In genomic region chr15:98991540-98992050, GRCm38 (mm10) we compare ENCODE assay signal across 10 mouse cellular contexts. TPM values are rescaled to one million over a fixed set of nuclear protein-coding genes. Genes with fewer than 3 reads are reported as not detected.
DNase-seq lines count a peak whose midpoint lies in the region; ATAC-seq lines count a peak whose summit lies in the region.
"Had no signal": no experiment of that assay in that cellular context is flagged by ENCODE, and none has a peak within 500 bp of the region (broad histone marks: within the 10 kb centered on the region; RNA-seq: fewer than 3 reads in every experiment).

No protein-coding gene starts in this region.

- no peak for DNase-seq in heart, adult 8-10 months (ENCODE audit: low spot score)
- DNase-seq in Muller cell, postnatal 12 days (ENCODE audit: inconsistent ontology term): peak; percentile 40
- no peak for DNase-seq in MN1 (ENCODE audit: low spot score)
- DNase-seq in layer of hippocampus, adult 8-10 months (ENCODE audit: low spot score in 2 of 2): no peak
- no peak for DNase-seq in adrenal gland, postnatal 25 days
- DNase-seq: liver had no signal

- no peaks in the 10 kb centered on the region for H3K27me3 ChIP-seq in heart, embryonic 13.5 days (replicated peaks)
- H3K27me3 ChIP-seq in forebrain, embryonic 16.5 days (replicated peaks; ENCODE audit: control insufficient read depth, insufficient read depth, low read length): no peaks in the 10 kb centered on the region
- H3K27me3 ChIP-seq in midbrain, embryonic 13.5 days: no peaks in the 10 kb centered on the region

- H3K9ac ChIP-seq in heart, embryonic 13.5 days: peak overlapping the region; percentile 86
- peak overlapping the region; percentile 73 for H3K9ac ChIP-seq in forebrain, embryonic 16.5 days (replicated peaks; ENCODE audit: low read depth, low read length)
- peak overlapping the region; percentile 71 for H3K9ac ChIP-seq in midbrain, embryonic 13.5 days (replicated peaks)

- no peaks in the 10 kb centered on the region for H3K36me3 ChIP-seq in heart, embryonic 13.5 days
- H3K36me3 ChIP-seq in forebrain, embryonic 16.5 days (ENCODE audit: control insufficient read depth, insufficient read depth): no peaks in the 10 kb centered on the region
- H3K36me3 ChIP-seq in midbrain, embryonic 13.5 days: 0 out of 2 replicates have a peak, but pooled peaks cover 4% of the 10 kb centered on the region

- H3K27ac ChIP-seq in heart, embryonic 13.5 days (replicated peaks): peak overlapping the region; percentile 97
- H3K27ac ChIP-seq in forebrain, embryonic 16.5 days (ENCODE audit: low read length): peak overlapping the region; percentile 97
- peak overlapping the region; percentile 99 for H3K27ac ChIP-seq in midbrain, embryonic 13.5 days

- no peak for ATAC-seq in heart, embryonic 13.5 days (ENCODE audit: extremely low read depth, insufficient number of reproducible peaks, low FRiP score, low TSS enrichment)
- ATAC-seq in forebrain, embryonic 16.5 days: no peak
- ATAC-seq in midbrain, embryonic 13.5 days: no peak

- peak overlapping the region; percentile 69 for H3K4me2 ChIP-seq in heart, embryonic 13.5 days
- peak overlapping the region; percentile 77 for H3K4me2 ChIP-seq in forebrain, embryonic 16.5 days (ENCODE audit: low read length)
- H3K4me2 ChIP-seq in midbrain, embryonic 13.5 days (replicated peaks): peak overlapping the region; percentile 70

- H3K4me3 ChIP-seq in heart, embryonic 13.5 days: no peak overlapping the region
- H3K4me3 ChIP-seq in forebrain, embryonic 16.5 days (replicated peaks; ENCODE audit: low read length): peak overlapping the region; percentile 29
- H3K4me3 ChIP-seq in midbrain, embryonic 13.5 days (replicated peaks): peak overlapping the region; percentile 41

- H3K9me3 ChIP-seq in heart, embryonic 13.5 days: no peaks in the 10 kb centered on the region
- no peaks in the 10 kb centered on the region for H3K9me3 ChIP-seq in forebrain, embryonic 16.5 days (ENCODE audit: control insufficient read depth, low read length)
- H3K9me3 ChIP-seq in midbrain, embryonic 13.5 days: no peaks in the 10 kb centered on the region

- H3K4me1 ChIP-seq in heart, embryonic 13.5 days: peaks cover 75% of the 10 kb centered on the region
- peaks cover 60% of the 10 kb centered on the region for H3K4me1 ChIP-seq in forebrain, embryonic 16.5 days (replicated peaks; ENCODE audit: control insufficient read depth, insufficient read depth, low read length)
- H3K4me1 ChIP-seq in midbrain, embryonic 13.5 days (replicated peaks): peaks cover 73% of the 10 kb centered on the region

- WGBS in heart, embryonic 13.5 days: 40% methylated on average over 9 of the region's 9 CpGs
- 5% methylated on average over 9 of the region's 9 CpGs for WGBS in forebrain, embryonic 16.5 days
- 1% methylated on average over 9 of the region's 9 CpGs for WGBS in midbrain, embryonic 13.5 days

RNA-seq across cellular contexts. Expression of gene Tuba1a, which starts 38.1 kb away (rescaled TPM):
- 1,012 and 1,030 TPM in 2 replicates for polyA plus RNA-seq in heart, embryonic 13.5 days (2015; fragmentation: Nextera tagmentation; extraction: Ambion mirVana)
- 10 to 100 TPM; 37.4 to 83.6 (median 67.3) TPM for total RNA-seq in heart, adult 8-10 months (2022)
- polyA plus RNA-seq in forebrain, embryonic 16.5 days (2015; fragmentation: Nextera tagmentation; extraction: Ambion mirVana): 16,411 and 16,831 TPM in 2 replicates
- 15,883 and 15,999 TPM in 2 replicates for polyA plus RNA-seq in midbrain, embryonic 13.5 days (2015; fragmentation: Nextera tagmentation; extraction: Ambion mirVana)
- total RNA-seq in layer of hippocampus, adult 8-10 months (2022): 100 to 1,000 TPM; 800 to 882 (median 860) TPM
- total RNA-seq in adrenal gland, postnatal 25 days (2021): 81.5 and 90.9 TPM in 2 replicates

RNA-seq across cellular contexts. Expression of gene Tuba1c, which starts 38.1 kb away (rescaled TPM):
- polyA plus RNA-seq in heart, embryonic 13.5 days (2015; fragmentation: Nextera tagmentation; extraction: Ambion mirVana): 150 and 158 TPM in 2 replicates
- total RNA-seq in heart, adult 8-10 months (2022): 10 to 100 TPM; 32.2 to 40.4 (median 33.3) TPM
- polyA plus RNA-seq in forebrain, embryonic 16.5 days (2015; fragmentation: Nextera tagmentation; extraction: Ambion mirVana): 42.1 and 48.9 TPM in 2 replicates
- 37.3 and 41.4 TPM in 2 replicates for polyA plus RNA-seq in midbrain, embryonic 13.5 days (2015; fragmentation: Nextera tagmentation; extraction: Ambion mirVana)
- 10 to 100 TPM; 47.7 to 64.5 (median 52.7) TPM for total RNA-seq in layer of hippocampus, adult 8-10 months (2022)
- total RNA-seq in adrenal gland, postnatal 25 days (2021): 286 and 303 TPM in 2 replicates

RNA-seq across cellular contexts. Expression of gene Gm49450, which starts 38.2 kb away (rescaled TPM):
- not detected in 2 replicates for polyA plus RNA-seq in heart, embryonic 13.5 days (2015; fragmentation: Nextera tagmentation; extraction: Ambion mirVana)
- not detected for total RNA-seq in heart, adult 8-10 months (2022)
- not detected in 2 replicates for polyA plus RNA-seq in forebrain, embryonic 16.5 days (2015; fragmentation: Nextera tagmentation; extraction: Ambion mirVana)
- polyA plus RNA-seq in midbrain, embryonic 13.5 days (2015; fragmentation: Nextera tagmentation; extraction: Ambion mirVana): not detected in 2 replicates
- total RNA-seq in layer of hippocampus, adult 8-10 months (2022): not detected
- not detected in 2 replicates for total RNA-seq in adrenal gland, postnatal 25 days (2021)
- total RNA-seq: gastrocnemius, postnatal 4 days had no signal

RNA-seq across cellular contexts. Expression of gene Tuba1b, which starts 57.2 kb away (rescaled TPM):
- polyA plus RNA-seq in heart, embryonic 13.5 days (2015; fragmentation: Nextera tagmentation; extraction: Ambion mirVana): 1,584 and 1,655 TPM in 2 replicates
- total RNA-seq in heart, adult 8-10 months (2022): 100 to 1,000 TPM; 106 to 156 (median 115) TPM
- 1,178 and 1,185 TPM in 2 replicates for polyA plus RNA-seq in forebrain, embryonic 16.5 days (2015; fragmentation: Nextera tagmentation; extraction: Ambion mirVana)
- 1,161 and 1,231 TPM in 2 replicates for polyA plus RNA-seq in midbrain, embryonic 13.5 days (2015; fragmentation: Nextera tagmentation; extraction: Ambion mirVana)
- total RNA-seq in layer of hippocampus, adult 8-10 months (2022): 100 to 1,000 TPM; 488 to 526 (median 515) TPM
- 285 and 323 TPM in 2 replicates for total RNA-seq in adrenal gland, postnatal 25 days (2021)
